Comparison of ENCODE assay signal across 21 mouse cellular contexts in genomic region chr5:128706467-128706866, GRCm38 (mm10). TPM values are rescaled to one million over a fixed set of nuclear protein-coding genes. Genes with fewer than 3 reads are reported as not detected.
DNase-seq lines count a peak whose midpoint lies in the region; ATAC-seq and TF ChIP-seq lines count a peak whose summit lies in the region.
"Had no signal": no experiment of that assay in that cellular context is flagged by ENCODE, and none has a peak within 500 bp of the region (broad histone marks: within the 10 kb centered on the region; RNA-seq: fewer than 3 reads in every experiment).

No protein-coding gene starts in this region.

- 0 out of 2 replicates have a peak, but pooled peaks cover 2% of the 10 kb centered on the region for H3K9me3 ChIP-seq in liver, postnatal 0 days (ENCODE audit: low read length)
- H3K9me3 ChIP-seq in liver, embryonic 12.5 days (replicated peaks): 0 out of 2 replicates have a peak, but pooled peaks cover 6% of the 10 kb centered on the region
- H3K9me3 ChIP-seq: forebrain, embryonic 12.5 days had no signal

- TF ChIP-seq EP300 in liver, postnatal 0 days (IDR thresholded peaks at IDR 0.05; ENCODE audit: low read depth): no peak

- H3K9ac ChIP-seq in liver, postnatal 0 days (replicated peaks): no peak overlapping the region
- no peak overlapping the region for H3K9ac ChIP-seq in liver, embryonic 12.5 days
- H3K9ac ChIP-seq: embryonic facial prominence, embryonic 13.5 days; forebrain, embryonic 12.5 days; heart, embryonic 12.5 days had no signal

- no peak overlapping the region for H3K4me3 ChIP-seq in liver, postnatal 0 days (ENCODE audit: low read depth, low read length)
- H3K4me3 ChIP-seq in liver, embryonic 12.5 days: no peak overlapping the region
- H3K4me3 ChIP-seq: embryonic facial prominence, embryonic 13.5 days; forebrain, embryonic 12.5 days; heart, embryonic 12.5 days had no signal

- no peak for ATAC-seq in liver, postnatal 0 days
- ATAC-seq in liver, embryonic 12.5 days: no peak
- ATAC-seq: forebrain, embryonic 16.5 days; hindbrain, embryonic 16.5 days; Patski had no signal

- TF ChIP-seq CTCF in liver, postnatal 0 days (IDR thresholded peaks at IDR 0.05; ENCODE audit: low read depth): 0 out of 2 replicates have a peak, but pooled peaks have one; percentile 7

- no peaks in the 10 kb centered on the region for H3K27me3 ChIP-seq in liver, postnatal 0 days (ENCODE audit: insufficient read depth, low read length)
- H3K27me3 ChIP-seq in liver, embryonic 12.5 days (replicated peaks): no peaks in the 10 kb centered on the region
- H3K27me3 ChIP-seq: embryonic facial prominence, embryonic 13.5 days; forebrain, embryonic 12.5 days; heart, embryonic 12.5 days; Patski had no signal

- WGBS in liver, postnatal 0 days (ENCODE audit: insufficient replicate concordance): 91% methylated on average over 1 of the region's 1 CpGs
- WGBS in liver, embryonic 12.5 days (ENCODE audit: insufficient replicate concordance): 90% methylated on average over 1 of the region's 1 CpGs

- H3K27ac ChIP-seq in liver, postnatal 0 days (ENCODE audit: low read depth): no peak overlapping the region
- H3K27ac ChIP-seq in liver, embryonic 12.5 days: no peak overlapping the region
- H3K27ac ChIP-seq: embryonic facial prominence, embryonic 13.5 days; forebrain, embryonic 12.5 days had no signal

- no peak for DNase-seq in liver, postnatal 0 days
- peak; percentile 42 for DNase-seq in ES-CJ7 (ENCODE audit: low read depth, low spot score)
- DNase-seq in R1 (ENCODE audit: low read depth, low spot score): peak; percentile 79
- no peak for DNase-seq in kidney, adult 8-10 months
- DNase-seq in lung, postnatal 10 days: no peak
- DNase-seq: adrenal gland, postnatal 10 days; cerebellum, adult 11-12 months; cerebellum, adult 9-11 months; cerebellum, postnatal 36 days; gastrocnemius, postnatal 10 days; heart, postnatal 36 days had no signal

- H3K36me3 ChIP-seq in liver, postnatal 0 days (replicated peaks; ENCODE audit: insufficient read depth, low read length): no peaks in the 10 kb centered on the region
- H3K36me3 ChIP-seq in liver, embryonic 12.5 days: no peaks in the 10 kb centered on the region
- H3K36me3 ChIP-seq: embryonic facial prominence, embryonic 13.5 days; forebrain, embryonic 12.5 days; heart, embryonic 12.5 days had no signal

- H3K4me1 ChIP-seq in liver, postnatal 0 days (ENCODE audit: insufficient read depth): no peaks in the 10 kb centered on the region
- H3K4me1 ChIP-seq in liver, embryonic 12.5 days: no peaks in the 10 kb centered on the region

- H3K4me2 ChIP-seq in liver, postnatal 0 days (ENCODE audit: low read depth, low read length): no peak overlapping the region
- no peak overlapping the region for H3K4me2 ChIP-seq in liver, embryonic 12.5 days
- H3K4me2 ChIP-seq: embryonic facial prominence, embryonic 13.5 days; forebrain, embryonic 12.5 days; heart, embryonic 12.5 days had no signal

RNA-seq across cellular contexts. Expression of gene Piwil1, which starts 4.1 kb away (rescaled TPM):
- polyA plus RNA-seq in liver, postnatal 0 days (2015; fragmentation: Nextera tagmentation; extraction: Ambion mirVana): not detected in 2 replicates
- polyA plus RNA-seq in liver, embryonic 12.5 days (2016; fragmentation: Nextera tagmentation; extraction: Ambion mirVana): not detected in 2 replicates
- polyA plus RNA-seq: embryonic facial prominence, embryonic 13.5 days; forebrain, embryonic 12.5 days; heart, embryonic 12.5 days; heart, embryonic 16.5 days; hindbrain, embryonic 11.5 days; intestine, embryonic 14.5 days; Patski had no signal

Comparison
In these comparisons a context has a peak if more than half of its experiments do, and no peak if none do; other contexts are left out.
1. DNase-seq: peak in ES-CJ7 (single experiment) and R1 (single experiment); none in liver, postnatal 0 days (single experiment), kidney, adult 8-10 months (0 of 2) and lung, postnatal 10 days (single experiment).